Mouse (Mus musculus): ENCODE results near the gene Parp16.
"Not testable (repeated sequence)": the region's sequence is repeated elsewhere in the genome, so short reads cannot be mapped to it uniquely, and the experiment has no call there.

Parp16 gene

DNA sequence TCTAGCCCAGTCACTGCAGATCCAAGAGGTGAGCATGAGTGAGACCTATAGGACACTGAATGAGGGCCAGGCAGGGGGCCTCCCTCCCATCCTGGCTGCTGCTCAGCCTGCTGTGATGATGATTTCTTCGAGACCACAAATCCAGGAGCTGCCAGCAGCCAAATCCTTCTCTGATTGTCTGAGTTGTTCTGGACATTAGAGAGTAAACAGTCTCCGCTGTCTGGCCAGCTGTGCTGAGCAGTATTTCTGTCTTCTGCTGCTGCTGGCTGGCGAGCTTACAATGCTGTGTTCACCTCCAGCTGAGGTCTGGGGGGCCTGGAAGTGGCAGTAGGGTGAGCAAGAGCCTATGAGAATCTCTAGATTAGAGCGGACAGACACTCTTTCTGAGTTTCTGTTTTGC lies 48.1 kb downstream of the Parp16 start:
- no peak for DNase-seq

DNA sequence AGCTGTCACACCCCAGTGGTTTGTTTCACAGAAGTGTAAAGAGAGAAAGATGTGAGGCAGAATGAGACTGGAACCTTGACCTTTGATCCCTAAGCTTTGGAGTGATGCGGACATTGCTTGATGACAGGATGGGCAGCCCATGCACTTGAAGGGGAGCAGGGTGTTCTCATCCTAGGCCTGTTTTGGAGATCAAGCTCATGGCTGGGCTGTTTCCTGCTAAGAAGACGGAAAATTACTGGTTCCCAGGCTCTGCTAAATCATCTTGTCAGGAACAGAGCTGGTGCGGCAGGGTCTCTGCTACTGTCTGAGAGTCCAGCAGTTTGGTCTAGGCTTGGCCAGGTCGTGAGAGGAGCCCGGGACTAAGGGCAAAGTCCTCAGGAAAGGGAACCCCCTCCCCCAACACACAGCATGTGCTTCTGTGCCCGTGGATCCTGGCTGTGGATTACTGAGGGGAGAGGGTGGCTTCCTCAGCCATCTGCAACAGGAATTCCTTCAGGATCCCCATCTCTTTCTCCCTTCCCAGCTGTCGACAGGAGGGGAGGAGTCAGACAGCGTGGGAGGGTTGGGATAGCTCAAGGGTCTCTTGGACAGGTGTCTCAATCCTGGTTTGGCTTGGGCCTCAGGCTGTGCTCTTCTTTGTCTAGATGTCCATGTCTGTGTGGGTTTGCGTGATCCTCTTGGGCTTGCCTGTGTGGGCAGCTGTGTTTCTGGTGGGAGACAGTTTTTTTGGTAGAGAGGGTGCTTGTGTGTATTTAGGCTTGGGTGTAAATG lies 49.1 kb downstream of the Parp16 start:
- DNase-seq, result no peak

DNA sequence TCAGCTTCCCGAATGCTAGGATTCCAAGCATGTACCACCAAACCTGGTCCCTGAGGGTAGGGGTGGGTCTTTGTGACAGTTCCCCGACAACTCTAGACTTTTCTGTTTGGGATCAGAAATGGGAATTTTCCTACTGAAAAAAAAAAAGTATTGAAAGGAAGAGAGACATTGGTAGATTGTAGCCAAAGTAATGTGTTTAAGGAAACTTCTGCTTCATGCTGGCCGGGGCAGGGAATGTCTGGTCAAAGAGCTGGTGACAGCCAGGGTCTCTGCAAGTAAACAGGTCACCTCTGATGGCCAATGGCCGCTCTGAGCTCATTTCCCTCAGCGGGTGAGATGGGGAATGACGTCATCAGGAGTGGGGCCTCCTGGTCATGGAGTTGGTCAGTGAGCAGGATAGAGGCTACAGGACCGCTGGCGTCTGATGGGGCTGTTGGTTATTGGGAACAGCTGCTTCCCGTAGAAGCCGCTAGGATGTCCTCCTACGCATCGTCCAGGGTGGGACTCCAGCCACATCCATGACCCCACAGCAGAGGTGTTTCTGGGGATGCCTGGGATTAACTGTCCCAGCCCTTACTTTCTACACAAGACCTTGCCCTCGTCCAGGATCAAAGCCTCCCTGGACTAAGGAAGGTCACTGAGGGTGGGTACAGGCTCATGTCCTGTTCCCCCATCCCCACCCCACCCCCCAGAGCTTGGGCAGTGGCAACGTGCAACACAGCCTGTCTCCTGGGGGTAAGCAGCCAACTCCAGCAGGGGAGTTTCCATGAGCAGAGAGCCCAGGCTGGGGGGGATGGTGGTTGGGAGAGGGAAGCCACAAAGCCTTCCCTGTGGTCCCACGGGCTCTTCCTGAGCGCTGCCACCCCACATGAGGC lies 52.6 kb downstream of the Parp16 start:
- peak; percentile 20 for DNase-seq

DNA sequence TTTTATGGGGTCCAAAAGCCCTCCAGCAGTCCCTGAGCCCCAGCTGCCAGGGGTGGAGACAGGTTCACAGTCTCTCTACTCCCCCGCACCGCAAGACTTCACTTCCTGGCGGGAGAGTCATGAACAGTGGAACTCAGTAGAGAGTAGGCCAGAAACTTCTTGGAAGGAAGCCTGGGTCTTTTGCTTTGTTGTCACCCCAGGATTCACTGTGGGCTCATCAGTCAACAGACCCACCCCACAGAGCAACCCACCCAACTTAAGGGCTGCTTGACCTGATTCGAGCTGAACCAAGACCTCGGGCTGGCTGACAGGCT lies 53.2 kb downstream of the Parp16 start:
- peak; percentile 29 for DNase-seq

DNA sequence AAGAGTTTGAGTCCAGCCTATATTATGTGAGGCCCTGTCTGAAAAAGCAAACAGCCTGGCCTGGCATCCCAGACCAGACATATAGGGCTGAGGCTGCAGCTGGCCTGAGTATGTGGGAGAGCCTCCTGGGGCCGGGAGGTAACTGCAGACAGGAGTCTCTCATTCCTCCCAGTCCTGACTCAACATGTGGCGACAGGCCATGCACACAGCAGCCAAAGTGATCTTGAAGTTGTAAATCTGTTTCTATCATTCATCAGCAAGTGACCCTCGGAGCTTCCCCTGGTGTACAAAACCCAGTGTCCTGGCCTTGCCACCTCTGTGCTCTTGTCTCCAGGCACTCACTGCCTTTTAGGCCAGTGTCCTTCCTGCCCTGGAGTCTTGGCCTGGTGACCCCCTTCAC lies 56.9 kb downstream of the Parp16 start:
- no peak for DNase-seq

DNA sequence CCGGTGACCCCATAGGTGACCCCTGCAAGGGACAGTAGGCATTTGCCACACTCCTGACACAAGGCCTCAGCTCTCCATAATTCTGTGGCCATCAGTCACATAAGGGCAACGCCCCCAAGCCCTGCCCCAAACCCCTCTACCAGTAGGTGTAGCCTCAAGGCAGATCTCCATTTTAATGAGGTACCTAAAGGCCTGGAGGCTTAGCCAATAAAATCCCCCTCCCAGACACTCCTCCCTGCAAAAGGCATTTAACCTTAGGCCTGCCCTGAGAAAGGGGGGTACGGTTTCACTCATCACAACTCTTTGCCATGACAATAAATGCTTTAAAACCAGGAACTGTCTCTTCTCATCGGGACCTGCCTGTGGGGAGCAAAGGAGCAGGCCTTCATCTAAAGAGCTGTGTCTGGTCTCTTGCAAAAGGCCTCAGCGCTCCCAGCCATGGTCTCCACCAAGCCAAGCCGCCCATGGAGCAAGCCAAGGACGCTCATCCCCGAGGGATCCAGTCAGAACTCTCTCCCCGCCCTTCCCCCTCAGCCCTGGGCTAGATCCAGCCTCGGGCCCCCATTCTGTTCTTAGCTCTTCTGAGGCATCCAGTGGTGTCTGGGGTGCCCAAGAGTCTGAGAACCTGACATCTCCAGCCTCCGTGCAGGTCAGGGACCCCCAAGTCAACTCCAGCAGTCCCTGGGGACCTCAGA lies 60.9 kb downstream of the Parp16 start:
- DNase-seq, result no peak

DNA sequence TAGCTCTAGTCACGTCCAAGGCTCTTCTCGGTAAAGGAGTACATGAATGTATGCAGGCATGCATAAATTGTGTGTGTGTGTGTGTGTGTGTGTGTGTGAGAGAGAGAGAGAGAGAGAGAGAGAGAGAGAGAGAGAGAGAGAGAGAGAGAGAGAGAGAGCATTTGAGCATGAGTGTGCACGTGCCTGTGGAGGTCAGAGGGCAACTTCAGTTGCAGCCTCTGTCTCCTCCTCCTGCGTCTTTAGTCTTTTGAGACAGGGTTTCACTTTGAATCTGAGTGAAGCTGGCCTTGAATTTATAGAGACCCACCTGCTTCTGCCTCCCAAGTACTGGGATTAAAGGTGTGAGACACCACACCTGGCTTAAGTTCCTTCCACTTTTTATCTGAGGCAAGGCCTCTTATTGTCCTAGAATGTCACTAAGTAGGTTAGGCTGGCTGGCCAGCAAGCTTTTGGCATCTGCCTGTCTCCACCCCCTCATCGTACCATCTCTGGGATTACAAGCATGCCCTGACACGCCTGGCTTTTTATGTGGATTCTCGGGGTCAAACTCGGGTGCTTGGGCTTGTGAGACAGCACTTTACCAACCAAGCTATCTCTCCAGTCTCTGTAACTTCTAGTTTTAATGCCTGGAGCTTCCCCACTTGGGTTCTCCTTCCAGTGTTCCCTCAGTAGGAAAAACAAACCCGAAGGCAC lies 62.2 kb downstream of the Parp16 start:
- no peak for DNase-seq

DNA sequence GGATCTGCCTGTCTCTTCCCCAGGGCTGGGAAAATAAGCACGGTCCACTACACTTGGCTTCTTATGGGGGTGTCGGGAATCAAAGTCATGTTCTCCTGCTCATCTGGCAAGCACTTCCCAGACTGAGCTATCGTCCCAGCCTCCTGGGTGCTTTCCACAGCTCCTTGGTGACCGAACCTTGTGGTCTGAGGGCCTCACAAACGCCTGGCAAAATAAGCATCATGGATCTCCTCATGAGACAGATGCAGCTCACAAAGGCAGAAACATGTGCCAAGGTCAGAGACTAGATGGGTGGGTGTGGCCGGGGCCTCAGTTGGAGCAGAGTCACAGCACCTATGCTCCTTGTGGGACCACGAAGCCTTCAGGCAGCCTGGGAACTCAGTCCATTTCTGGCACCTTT lies 64.2 kb downstream of the Parp16 start:
- no peak for DNase-seq

DNA sequence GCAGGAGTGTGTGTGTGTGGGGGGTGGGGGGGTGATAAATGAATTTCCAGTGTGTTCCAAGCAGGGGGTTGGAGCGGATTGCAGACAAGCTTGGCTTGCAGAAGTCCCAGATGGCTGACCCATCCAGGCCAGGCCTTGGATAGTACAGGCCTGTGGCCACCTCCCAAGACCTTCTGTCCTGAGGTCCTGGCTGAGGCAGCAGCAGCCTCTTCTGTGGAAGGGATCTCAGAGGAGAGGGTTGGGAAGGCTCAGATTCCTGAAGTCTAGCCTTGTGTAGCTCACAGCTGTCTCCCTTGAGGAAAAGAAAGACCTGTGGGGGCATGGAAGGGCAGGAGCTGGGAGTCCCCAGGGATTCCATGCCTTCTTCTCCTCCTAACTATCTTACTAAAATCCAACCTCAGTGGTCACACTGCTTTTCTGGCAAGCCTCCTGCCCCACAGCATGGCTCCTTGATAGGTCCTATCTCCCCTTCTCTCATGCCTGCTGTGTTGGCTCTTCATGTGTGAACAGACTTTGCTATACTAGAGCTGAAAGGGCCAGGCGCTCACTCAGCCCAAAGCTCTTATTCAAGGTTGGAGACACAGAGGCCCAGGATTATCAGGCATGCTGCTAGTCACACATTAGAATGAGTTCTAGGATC lies 66.6 kb downstream of the Parp16 start:
- DNase-seq, result peak; percentile 19

DNA sequence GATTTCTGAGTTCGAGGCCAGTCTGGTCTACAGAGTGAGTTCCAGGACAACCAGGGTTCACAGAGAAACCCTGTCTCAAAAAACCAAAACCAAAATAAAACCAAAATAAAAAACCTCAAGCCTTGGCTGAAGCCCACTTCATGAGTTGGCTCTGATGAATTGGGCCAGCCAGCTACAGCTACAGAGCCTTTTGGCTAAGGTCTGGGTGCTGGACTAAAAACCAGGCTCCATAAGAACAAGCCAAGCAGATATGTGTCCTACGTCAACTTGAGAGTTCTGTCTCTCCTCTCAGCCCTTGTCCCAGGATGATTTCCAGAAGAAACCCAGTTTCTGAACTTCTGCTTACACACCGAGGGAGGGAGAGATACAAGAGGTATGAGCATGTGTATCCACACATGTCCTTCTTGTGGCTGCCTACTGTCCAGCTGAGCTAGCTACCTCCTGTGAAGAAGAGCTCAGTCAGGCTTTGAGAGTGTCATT lies 67.5 kb downstream of the Parp16 start:
- no peak for DNase-seq

DNA sequence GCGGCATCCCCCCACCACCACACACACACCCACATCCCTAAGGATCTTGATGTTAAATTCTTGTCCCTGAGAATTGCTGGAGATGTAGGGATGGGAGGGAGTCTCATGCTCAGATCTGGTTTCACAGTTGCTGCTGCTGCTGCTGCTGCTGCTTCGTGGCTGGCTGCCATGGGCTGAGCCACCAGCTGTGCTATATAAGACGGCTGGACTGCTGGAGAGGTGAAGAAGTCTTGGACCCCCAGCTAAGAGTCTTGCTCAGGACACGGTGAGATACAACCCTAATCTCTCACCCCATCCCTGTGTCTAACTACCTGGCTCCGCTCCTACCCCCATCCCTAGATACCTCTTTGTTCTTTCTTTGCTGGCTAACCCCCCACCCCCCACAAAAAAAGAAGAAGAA lies 69.8 kb downstream of the Parp16 start, which contains the start of gene Cilp:
Gene Cilp, plus strand, starts transcription at position 222 of the 400 bp plus-strand sequence.
- DNase-seq, result no peak

DNA sequence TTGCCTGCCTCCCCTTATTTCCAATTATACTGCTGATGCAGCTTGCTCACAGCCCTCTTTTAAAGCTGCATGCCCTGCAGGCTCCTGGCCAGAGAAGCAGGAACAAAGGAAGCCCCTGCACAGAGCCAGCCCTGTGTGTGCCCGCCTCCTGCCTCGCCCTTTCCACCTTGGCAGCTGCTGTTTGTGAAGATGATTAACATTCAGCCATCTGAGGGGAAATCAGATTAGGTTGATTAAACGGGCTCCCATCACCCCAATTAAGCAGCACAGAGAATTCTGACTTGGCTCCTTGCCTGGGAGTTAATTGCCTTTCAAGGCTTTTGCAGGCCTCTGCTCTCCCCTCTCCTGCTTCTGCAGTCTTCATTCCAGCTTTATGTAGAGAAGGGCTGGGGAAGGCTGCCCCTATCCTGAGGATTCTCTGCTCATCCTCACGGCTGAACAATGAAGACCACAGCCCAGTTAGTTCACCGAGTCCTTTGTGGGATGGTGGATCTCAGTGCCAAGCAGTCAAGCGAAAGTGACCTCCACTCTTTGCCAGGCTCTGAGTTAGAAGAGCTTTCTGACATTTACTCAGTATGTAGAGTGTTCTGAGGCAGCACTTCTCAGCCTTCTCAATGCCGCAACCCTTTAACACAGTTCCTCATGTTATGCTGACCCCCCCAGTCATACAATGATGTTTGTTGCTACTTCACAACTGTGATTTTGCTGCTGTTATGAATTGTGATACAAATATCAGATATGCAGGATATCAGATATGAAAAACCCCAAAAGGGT lies 72.8 kb downstream of the Parp16 start:
- DNase-seq, result no peak

DNA sequence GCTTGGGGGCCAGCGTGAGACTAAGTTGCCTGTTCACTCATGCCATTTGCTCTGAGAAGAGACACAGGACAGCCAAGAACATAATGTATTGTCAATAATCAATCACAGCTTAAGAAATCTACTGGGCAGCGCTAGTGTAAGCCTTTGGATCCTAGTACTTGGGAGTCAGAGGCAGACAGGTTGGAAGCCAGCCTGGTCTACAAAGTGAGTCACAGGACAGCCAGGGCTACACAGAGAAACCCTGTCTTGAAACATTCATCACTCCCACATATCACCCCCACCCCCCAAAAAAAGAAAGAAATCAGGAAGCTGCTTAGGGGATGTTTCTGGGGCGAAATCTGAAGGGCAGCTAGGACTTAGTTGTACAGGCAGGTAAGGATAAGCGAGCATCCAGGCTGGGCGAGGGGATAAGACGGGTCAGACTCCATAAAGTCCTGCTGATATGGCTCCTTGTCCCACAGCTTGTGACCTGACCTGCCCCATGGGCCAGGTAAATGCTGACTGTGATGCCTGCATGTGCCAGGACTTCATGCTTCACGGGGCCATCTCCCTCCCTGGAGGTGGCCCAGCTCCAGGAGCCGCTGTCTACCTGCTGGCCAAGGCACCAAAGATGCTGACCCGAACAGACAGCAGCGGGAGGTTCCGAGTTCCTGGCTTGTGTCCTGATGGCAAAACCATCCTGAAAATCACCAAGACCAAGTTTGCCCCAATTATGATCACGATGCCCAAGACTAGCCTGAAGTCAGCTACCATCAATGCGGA lies 78.1 kb downstream of the Parp16 start:
- no peak for DNase-seq

DNA sequence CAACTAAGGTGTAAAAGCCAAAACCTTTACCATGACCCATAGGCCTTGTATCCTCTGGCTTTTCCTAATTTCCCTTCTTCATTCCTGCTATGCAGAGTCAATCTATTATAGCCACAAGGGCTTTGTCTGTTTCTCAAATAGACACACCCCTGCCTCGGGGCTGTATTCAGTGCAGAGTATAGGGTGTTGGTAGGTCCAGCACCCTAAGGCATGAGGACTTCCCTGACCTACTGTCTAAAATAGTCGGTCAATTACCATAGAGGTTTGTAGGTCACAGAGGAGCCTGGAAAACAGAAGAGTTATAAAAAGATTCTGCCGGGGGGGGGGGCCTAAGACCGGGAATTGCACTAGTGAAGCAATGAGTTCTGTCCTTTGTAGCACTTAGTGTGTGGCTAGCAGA lies 78.7 kb downstream of the Parp16 start:
- DNase-seq, result no peak

DNA sequence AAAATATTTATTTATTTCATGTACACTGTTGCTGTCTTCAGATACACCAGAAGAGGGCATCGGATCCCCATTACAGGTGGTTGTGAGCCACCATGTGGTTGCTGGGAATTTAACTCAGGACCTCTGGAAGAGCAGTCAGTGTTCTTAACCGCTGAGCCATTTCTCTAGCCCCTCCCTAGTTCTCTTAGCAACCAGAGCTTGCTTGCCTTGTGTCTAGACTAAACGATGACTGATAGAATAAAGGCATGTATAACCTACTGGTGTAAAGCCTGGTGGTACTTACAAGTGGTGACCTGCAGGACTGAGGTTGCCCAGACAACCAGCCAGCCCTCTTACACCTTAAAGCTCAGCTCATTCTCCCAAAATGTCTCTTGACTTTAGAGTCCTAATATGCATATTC lies 79.7 kb downstream of the Parp16 start:
- DNase-seq, result not testable (repeated sequence)

DNA sequence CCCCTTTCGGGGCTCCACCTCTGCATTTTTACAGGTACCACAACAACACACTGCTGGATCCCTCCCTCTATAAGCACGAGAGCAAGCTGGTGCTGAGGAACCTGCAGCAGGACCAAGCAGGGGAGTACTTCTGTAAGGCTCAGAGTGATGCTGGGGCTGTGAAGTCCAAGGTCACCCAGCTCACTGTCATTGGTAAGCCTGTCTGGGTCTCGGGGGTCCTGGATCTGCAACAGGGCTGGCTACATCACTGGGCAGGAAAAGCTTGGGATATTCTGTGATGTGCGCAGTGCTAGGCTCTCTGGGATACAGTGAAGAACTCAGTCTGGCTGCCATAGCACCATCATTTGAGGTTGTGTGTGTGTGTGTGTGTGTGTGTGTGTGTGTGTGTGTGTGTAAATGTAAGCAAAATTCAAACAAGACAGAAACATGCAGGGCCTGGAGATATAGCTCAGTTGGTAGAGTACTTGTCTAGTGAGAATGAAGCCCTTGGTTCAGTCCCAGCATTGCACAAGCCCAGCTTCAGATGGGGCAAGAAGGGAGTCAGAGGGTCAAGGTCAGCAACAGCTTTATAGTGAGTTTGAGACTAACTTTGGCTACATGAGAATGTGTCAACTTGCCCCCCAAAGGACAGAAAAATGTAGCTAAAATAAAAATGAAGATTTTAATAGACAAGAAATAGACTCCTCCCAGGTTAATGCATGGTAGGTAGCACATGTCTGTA lies 80.8 kb downstream of the Parp16 start:
- no peak for DNase-seq

DNA sequence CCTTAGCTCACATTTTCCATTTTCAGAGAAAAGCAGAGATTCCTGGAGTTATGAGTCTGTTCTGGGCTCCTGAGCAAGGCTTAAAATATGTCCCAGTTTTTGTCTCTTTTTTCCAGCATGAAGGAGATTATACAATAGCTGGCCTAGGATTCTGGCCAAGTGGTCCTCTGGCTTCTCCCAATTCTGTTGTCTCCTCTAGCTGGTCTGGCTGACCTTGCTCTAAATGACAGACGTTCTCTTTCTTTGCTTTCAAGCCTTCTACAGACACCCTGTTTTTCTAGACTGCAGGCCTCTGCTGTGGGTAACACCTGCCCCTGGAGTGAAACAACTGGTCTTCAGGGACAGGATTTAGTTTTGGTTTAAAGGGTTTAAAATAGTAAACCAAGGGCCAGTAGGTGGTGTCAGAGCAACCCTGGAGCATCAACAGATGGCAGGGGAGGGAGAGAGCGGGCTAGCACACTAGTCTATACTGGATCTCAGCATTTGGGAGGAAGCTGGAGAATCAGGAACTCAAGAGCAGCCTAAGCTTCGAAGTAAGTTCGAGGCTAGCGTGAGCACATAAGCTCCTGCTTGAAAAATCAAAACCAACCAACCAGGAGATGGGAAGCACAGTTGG lies 86.5 kb downstream of the Parp16 start:
- peak; percentile 46 for DNase-seq

DNA sequence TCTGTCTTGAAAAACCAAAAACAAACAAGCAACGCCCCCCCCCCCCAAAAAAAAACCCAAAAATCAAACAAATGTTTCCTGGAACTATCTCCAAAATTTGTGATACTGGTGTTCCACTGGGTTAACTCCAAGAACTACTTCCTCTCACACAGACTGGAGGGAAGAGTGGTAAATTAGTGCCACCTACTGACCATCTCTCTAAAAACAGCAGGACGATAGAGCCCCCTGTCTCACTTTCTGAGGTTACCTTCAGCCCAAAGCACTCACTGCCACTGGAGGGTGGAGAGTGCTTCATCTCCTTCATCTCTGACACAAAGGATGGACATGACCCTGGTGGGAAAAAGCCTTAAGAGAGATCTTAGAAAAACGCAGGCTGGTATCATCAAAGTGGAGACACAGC lies 88.1 kb downstream of the Parp16 start:
- peak; percentile 68 for DNase-seq

DNA sequence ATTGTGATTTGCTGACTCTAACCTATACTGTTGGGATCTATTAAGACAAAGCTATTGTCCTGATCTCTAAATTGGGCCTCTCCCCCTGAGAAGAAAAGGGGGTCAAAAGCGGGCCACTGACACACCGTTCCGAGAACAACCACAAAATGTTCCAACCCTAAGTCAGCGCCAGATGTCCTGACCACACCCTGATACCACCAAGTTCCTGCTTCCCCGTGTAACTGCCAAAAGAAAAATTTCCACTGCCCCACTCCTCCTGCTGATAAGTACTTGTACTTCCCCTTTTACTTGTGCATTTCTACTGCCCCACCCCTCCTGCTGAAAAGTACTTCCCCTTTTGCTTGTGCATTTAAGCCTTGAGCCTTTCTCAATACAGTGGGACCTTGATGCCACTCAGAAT lies 93.1 kb downstream of the Parp16 start:
- not testable (repeated sequence) for DNase-seq

Data from lung, postnatal 36 days (tissue).